Mouse (Mus musculus): ENCODE results near the gene Plekha8.
A peak's percentile ranks its signal among the peaks of the same experiment; 100 is the strongest.

The Plekha8 gene

GRCm38 (mm10) chr6:54586911-54587310 lies 8.0 kb upstream of the Plekha8 start:
- no peak for DNase-seq (ENCODE audit: low spot score in 2 of 2)

GRCm38 (mm10) chr6:54587683-54588082 lies 7.2 kb upstream of the Plekha8 start:
- no peak for DNase-seq (ENCODE audit: low spot score in 2 of 2)

- no peak for DNase-seq (ENCODE audit: low spot score in 2 of 2)
These were observed 6.7 kb upstream of the Plekha8 start for GRCm38 (mm10) chr6:54588212-54588611.

- DNase-seq (ENCODE audit: low spot score in 2 of 2) = no peak
These were observed 4.2 kb upstream of the Plekha8 start for GRCm38 (mm10) chr6:54590691-54591090.

GRCm38 (mm10) chr6:54591778-54592177 lies 3.1 kb upstream of the Plekha8 start:
- DNase-seq (ENCODE audit: low spot score in 2 of 2) = no peak

- peak; percentile 93 to 96 for DNase-seq (ENCODE audit: low spot score in 2 of 2)
These were observed 1.9 kb upstream of the Plekha8 start for GRCm38 (mm10) chr6:54592938-54593535.

GRCm38 (mm10) chr6:54593766-54594468 lies 994 bp upstream of the Plekha8 start:
- DNase-seq (ENCODE audit: low spot score in 2 of 2) = no peak

GRCm38 (mm10) chr6:54595330-54595878 lies 493 bp downstream of the Plekha8 start:
- DNase-seq (ENCODE audit: low spot score in 2 of 2) = no peak

- DNase-seq (ENCODE audit: low spot score in 2 of 2) = no peak
These were observed 2.3 kb downstream of the Plekha8 start, which contains the start of gene Fkbp14 for GRCm38 (mm10) chr6:54597208-54597607. Gene Fkbp14 (minus strand): TSS chr6:54597308.

- no peak for DNase-seq (ENCODE audit: low spot score in 2 of 2)
These were observed 2.8 kb downstream of the Plekha8 start for GRCm38 (mm10) chr6:54597711-54598110.

GRCm38 (mm10) chr6:54600681-54601347 lies 5.9 kb downstream of the Plekha8 start:
- DNase-seq (ENCODE audit: low spot score in 2 of 2) = no peak

- no peak for DNase-seq (ENCODE audit: low spot score in 2 of 2)
These were observed 8.0 kb downstream of the Plekha8 start for GRCm38 (mm10) chr6:54602891-54603290.

GRCm38 (mm10) chr6:54604001-54604715 lies 9.2 kb downstream of the Plekha8 start:
- no peak for DNase-seq (ENCODE audit: low spot score in 2 of 2)

GRCm38 (mm10) chr6:54606241-54606640 lies 11.3 kb downstream of the Plekha8 start:
- no peak for DNase-seq (ENCODE audit: low spot score in 2 of 2)

- no peak for DNase-seq (ENCODE audit: low spot score in 2 of 2)
These were observed 22.5 kb downstream of the Plekha8 start for GRCm38 (mm10) chr6:54617363-54617762.

- no peak for DNase-seq (ENCODE audit: low spot score in 2 of 2)
These were observed 24.6 kb downstream of the Plekha8 start for GRCm38 (mm10) chr6:54619530-54619929.

GRCm38 (mm10) chr6:54620357-54620756 lies 25.4 kb downstream of the Plekha8 start:
- DNase-seq (ENCODE audit: low spot score in 2 of 2) = no peak

- DNase-seq (ENCODE audit: low spot score in 2 of 2) = no peak
These were observed 33.5 kb downstream of the Plekha8 start for GRCm38 (mm10) chr6:54628381-54628780.

GRCm38 (mm10) chr6:54629734-54630133 lies 34.8 kb downstream of the Plekha8 start:
- DNase-seq (ENCODE audit: low spot score in 2 of 2) = no peak

- DNase-seq (ENCODE audit: low spot score in 2 of 2) = peak in 1 of 2 experiments; percentile 45
These were observed 36.6 kb downstream of the Plekha8 start for GRCm38 (mm10) chr6:54631462-54631861.

- no peak for DNase-seq (ENCODE audit: low spot score in 2 of 2)
These were observed 45.0 kb downstream of the Plekha8 start for GRCm38 (mm10) chr6:54639877-54640276.

- DNase-seq (ENCODE audit: low spot score in 2 of 2) = peak in 1 of 2 experiments; percentile 49
These were observed 47.0 kb downstream of the Plekha8 start for GRCm38 (mm10) chr6:54641953-54642352.

Measured in frontal cortex, postnatal 36 days (tissue).